Mouse (Mus musculus) c-Kit-positive CD71-positive TER-119-positive erythroid progenitor cells, embryonic 14.5 days (primary cell): ENCODE results near the gene Tma7.

Experiments
- DNase-seq: peaks from one replicate; pipeline ENCODE4 v3.0.0-alpha.2; 2013; ENCODE audit warnings: low spot score

Gene Tma7

GRCm38 (mm10) chr9:109082124-109082800 lies at the start of gene Tma7, which contains the start of gene Ccdc51:
TSS of gene Tma7 (minus strand) at chr9:109082587.
TSS of gene Ccdc51 (plus strand) at chr9:109082493.
- DNase-seq: peak; percentile 83

- DNase-seq: no peak
Observed at GRCm38 (mm10) chr9:109130076-109130475, 47.7 kb upstream of the Tma7 start.

GRCm38 (mm10) chr9:109128211-109128610 lies 45.8 kb upstream of the Tma7 start:
- no peak for DNase-seq

GRCm38 (mm10) chr9:109127076-109127475 lies 44.7 kb upstream of the Tma7 start:
- no peak for DNase-seq

- DNase-seq: no peak
Observed at GRCm38 (mm10) chr9:109125481-109125880, 43.1 kb upstream of the Tma7 start.

- no peak for DNase-seq
Observed at GRCm38 (mm10) chr9:109125043-109125442, 42.7 kb upstream of the Tma7 start.

GRCm38 (mm10) chr9:109124164-109124563 lies 41.8 kb upstream of the Tma7 start:
- no peak for DNase-seq

GRCm38 (mm10) chr9:109123266-109123665 lies 40.9 kb upstream of the Tma7 start:
- DNase-seq: no peak

GRCm38 (mm10) chr9:109122553-109123085 lies 40.2 kb upstream of the Tma7 start:
- DNase-seq: peak; percentile 13

GRCm38 (mm10) chr9:109120956-109121355 lies 38.6 kb upstream of the Tma7 start:
- no peak for DNase-seq

- no peak for DNase-seq
Observed at GRCm38 (mm10) chr9:109119571-109119970, 37.2 kb upstream of the Tma7 start.

- no peak for DNase-seq
Observed at GRCm38 (mm10) chr9:109118106-109118505, 35.7 kb upstream of the Tma7 start.

- no peak for DNase-seq
Observed at GRCm38 (mm10) chr9:109116205-109116604, 33.8 kb upstream of the Tma7 start.

GRCm38 (mm10) chr9:109114871-109115270 lies 32.5 kb upstream of the Tma7 start:
- DNase-seq: no peak

GRCm38 (mm10) chr9:109114276-109114675 lies 31.9 kb upstream of the Tma7 start:
- DNase-seq: no peak

- DNase-seq: no peak
Observed at GRCm38 (mm10) chr9:109113331-109113730, 30.9 kb upstream of the Tma7 start.

- no peak for DNase-seq
Observed at GRCm38 (mm10) chr9:109111591-109111990, 29.2 kb upstream of the Tma7 start.

- DNase-seq: no peak
Observed at GRCm38 (mm10) chr9:109111101-109111500, 28.7 kb upstream of the Tma7 start.

GRCm38 (mm10) chr9:109110240-109110639 lies 27.9 kb upstream of the Tma7 start:
- DNase-seq: no peak

GRCm38 (mm10) chr9:109107341-109107740 lies 25.0 kb upstream of the Tma7 start:
- DNase-seq: no peak

- DNase-seq: no peak
Observed at GRCm38 (mm10) chr9:109105648-109106047, 23.3 kb upstream of the Tma7 start.

- no peak for DNase-seq
Observed at GRCm38 (mm10) chr9:109105011-109105410, 22.6 kb upstream of the Tma7 start.

GRCm38 (mm10) chr9:109104083-109104482 lies 21.7 kb upstream of the Tma7 start:
- no peak for DNase-seq

- DNase-seq: no peak
Observed at GRCm38 (mm10) chr9:109103250-109103649, 20.9 kb upstream of the Tma7 start.
